Mouse (Mus musculus): ENCODE measurements around the gene Pm20d1. TPM values are rescaled to one million over a fixed set of nuclear protein-coding genes. Genes with fewer than 3 reads are reported as not detected.
"Not testable (repeated sequence)": the region's sequence is repeated elsewhere in the genome, so short reads cannot be mapped to it uniquely, and the experiment has no call there.

Pm20d1 gene
- polyA plus RNA-seq, 1 experiment from 2014 or later, result 0.82 TPM

- H3K4me3 ChIP-seq, result no peak overlapping the region
- H3K4me1 ChIP-seq, result peaks cover 6% of the 10 kb centered on the region
- no peaks in the 10 kb centered on the region; the same call in none of the 2 replicates for H3K27me3 ChIP-seq
- H3K9ac ChIP-seq (replicated peaks), result no peak overlapping the region
- 63% methylated on average over 1 of the region's 1 CpGs for WGBS
- H3K36me3 ChIP-seq, result no peaks in the 10 kb centered on the region
- no peaks in the 10 kb centered on the region for H3K9me3 ChIP-seq
- no peak overlapping the region for H3K27ac ChIP-seq (replicated peaks)
- no peak overlapping the region for H3K4me2 ChIP-seq (replicated peaks)
- ATAC-seq (ENCODE audit: low FRiP score, low read depth), result no peak
Observed at GRCm38 (mm10) chr1:131800001-131800400, 2.8 kb downstream of the Pm20d1 start.

GRCm38 (mm10) chr1:131801071-131801470 lies 3.9 kb downstream of the Pm20d1 start:
- Histone ChIP-seq H3K27ac (replicated peaks) (no peak overlapping the region), H3K4me3 (no peak overlapping the region), H3K4me2 (replicated peaks) (no peak overlapping the region), H3K9ac (replicated peaks) (no peak overlapping the region), H3K4me1 (peaks cover 6% of the 10 kb centered on the region), H3K9me3 (no peaks in the 10 kb centered on the region), H3K27me3 (no peaks in the 10 kb centered on the region; the same call in none of the 2 replicates), H3K36me3 (no peaks in the 10 kb centered on the region)
- 91% methylated on average over 8 of the region's 8 CpGs for WGBS
- ATAC-seq (ENCODE audit: low FRiP score, low read depth), result no peak

GRCm38 (mm10) chr1:131802652-131803051 lies 5.5 kb downstream of the Pm20d1 start:
- Histone ChIP-seq H3K4me2 (replicated peaks) (no peak overlapping the region), H3K4me1 (0 out of 2 replicates have a peak, but pooled peaks cover under 1% of the 10 kb centered on the region), H3K27me3 (no peaks in the 10 kb centered on the region; the same call in 1 of the 2 replicates), H3K36me3 (no peaks in the 10 kb centered on the region), H3K9me3 (no peaks in the 10 kb centered on the region), H3K27ac (replicated peaks) (no peak overlapping the region), H3K9ac (replicated peaks) (no peak overlapping the region), H3K4me3 (no peak overlapping the region)
- 90% methylated on average over 5 of the region's 5 CpGs for WGBS
- ATAC-seq (ENCODE audit: low FRiP score, low read depth), result no peak

- Histone ChIP-seq H3K4me2 (replicated peaks) (no peak overlapping the region), H3K36me3 (no peaks in the 10 kb centered on the region), H3K27me3 (no peaks in the 10 kb centered on the region), H3K9me3 (no peaks in the 10 kb centered on the region), H3K27ac (replicated peaks) (no peak overlapping the region), H3K9ac (replicated peaks) (no peak overlapping the region), H3K4me1 (no peaks in the 10 kb centered on the region), H3K4me3 (no peak overlapping the region)
- no peak for ATAC-seq (ENCODE audit: low FRiP score, low read depth)
- WGBS, result 94% methylated on average over 3 of the region's 3 CpGs
Observed at GRCm38 (mm10) chr1:131804166-131804565, 7.0 kb downstream of the Pm20d1 start.

GRCm38 (mm10) chr1:131808986-131809385 lies 11.8 kb downstream of the Pm20d1 start:
- H3K27me3 ChIP-seq, result no peaks in the 10 kb centered on the region
- no peaks in the 10 kb centered on the region for H3K4me1 ChIP-seq
- no peak overlapping the region for H3K27ac ChIP-seq (replicated peaks)
- WGBS, result 88% methylated on average over 1 of the region's 1 CpGs
- no peaks in the 10 kb centered on the region for H3K36me3 ChIP-seq
- H3K4me2 ChIP-seq (replicated peaks), result no peak overlapping the region
- ATAC-seq (ENCODE audit: low FRiP score, low read depth), result no peak
- no peaks in the 10 kb centered on the region for H3K9me3 ChIP-seq
- H3K9ac ChIP-seq (replicated peaks), result no peak overlapping the region
- no peak overlapping the region for H3K4me3 ChIP-seq

- no peak overlapping the region for H3K9ac ChIP-seq (replicated peaks)
- no peak overlapping the region for H3K4me2 ChIP-seq (replicated peaks)
- H3K9me3 ChIP-seq, result no peaks in the 10 kb centered on the region
- H3K4me1 ChIP-seq, result no peaks in the 10 kb centered on the region
- no peaks in the 10 kb centered on the region for H3K36me3 ChIP-seq
- no peak for ATAC-seq (ENCODE audit: low FRiP score, low read depth)
- H3K4me3 ChIP-seq, result no peak overlapping the region
- WGBS, result 69% methylated on average over 2 of the region's 2 CpGs
- no peak overlapping the region for H3K27ac ChIP-seq (replicated peaks)
- no peaks in the 10 kb centered on the region for H3K27me3 ChIP-seq
Observed at GRCm38 (mm10) chr1:131809651-131810050, 12.5 kb downstream of the Pm20d1 start.

- Histone ChIP-seq H3K27ac (replicated peaks) (no peak overlapping the region), H3K9me3 (no peaks in the 10 kb centered on the region), H3K4me1 (no peaks in the 10 kb centered on the region), H3K36me3 (no peaks in the 10 kb centered on the region), H3K9ac (replicated peaks) (no peak overlapping the region), H3K4me2 (replicated peaks) (no peak overlapping the region), H3K27me3 (no peaks in the 10 kb centered on the region), H3K4me3 (no peak overlapping the region)
- no peak for ATAC-seq (ENCODE audit: low FRiP score, low read depth)
- 90% methylated on average over 1 of the region's 1 CpGs for WGBS
Observed at GRCm38 (mm10) chr1:131811393-131811792, 14.2 kb downstream of the Pm20d1 start.

GRCm38 (mm10) chr1:131812006-131812405 lies 14.8 kb downstream of the Pm20d1 start:
- no peak overlapping the region for H3K4me3 ChIP-seq
- H3K27me3 ChIP-seq, result no peaks in the 10 kb centered on the region
- ATAC-seq (ENCODE audit: low FRiP score, low read depth), result no peak
- no peak overlapping the region for H3K4me2 ChIP-seq (replicated peaks)
- no peaks in the 10 kb centered on the region for H3K36me3 ChIP-seq
- no peaks in the 10 kb centered on the region for H3K9me3 ChIP-seq
- no peak overlapping the region for H3K27ac ChIP-seq (replicated peaks)
- WGBS, result 88% methylated on average over 9 of the region's 9 CpGs
- no peaks in the 10 kb centered on the region for H3K4me1 ChIP-seq
- no peak overlapping the region for H3K9ac ChIP-seq (replicated peaks)

- Histone ChIP-seq H3K27me3 (no peaks in the 10 kb centered on the region), H3K4me1 (no peaks in the 10 kb centered on the region), H3K9me3 (no peaks in the 10 kb centered on the region), H3K9ac (replicated peaks) (no peak overlapping the region), H3K27ac (replicated peaks) (no peak overlapping the region), H3K36me3 (no peaks in the 10 kb centered on the region), H3K4me3 (no peak overlapping the region), H3K4me2 (replicated peaks) (no peak overlapping the region)
- ATAC-seq (ENCODE audit: low FRiP score, low read depth), result no peak
- WGBS, result 83% methylated on average over 9 of the region's 9 CpGs
Observed at GRCm38 (mm10) chr1:131812631-131813295, 15.6 kb downstream of the Pm20d1 start.

DNA sequence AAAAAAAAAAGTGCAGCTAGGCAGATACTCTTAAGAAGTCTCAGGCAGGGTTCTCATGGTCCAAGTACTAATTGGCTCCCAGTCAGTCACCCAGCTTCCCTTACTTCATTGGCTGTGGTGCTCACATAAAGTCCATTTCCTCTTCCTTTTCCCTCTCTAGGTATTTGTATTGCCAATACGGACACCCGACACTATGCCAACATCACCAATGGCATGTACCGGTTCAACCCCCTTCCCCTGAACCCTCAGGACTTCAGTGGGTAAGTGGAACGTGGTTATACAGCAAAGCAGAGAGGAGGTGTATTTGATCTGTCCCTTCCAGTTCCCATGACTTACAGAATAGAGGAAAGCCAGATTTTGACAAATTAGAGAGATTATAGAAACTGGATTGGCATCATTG lies 16.6 kb downstream of the Pm20d1 start:
- ATAC-seq (ENCODE audit: low FRiP score, low read depth), result no peak
- H3K9ac ChIP-seq (replicated peaks), result no peak overlapping the region
- H3K27me3 ChIP-seq, result no peaks in the 10 kb centered on the region
- no peaks in the 10 kb centered on the region for H3K4me1 ChIP-seq
- H3K27ac ChIP-seq (replicated peaks), result no peak overlapping the region
- 91% methylated on average over 4 of the region's 4 CpGs for WGBS
- H3K9me3 ChIP-seq, result no peaks in the 10 kb centered on the region
- H3K36me3 ChIP-seq, result no peaks in the 10 kb centered on the region
- H3K4me3 ChIP-seq, result no peak overlapping the region
- no peak overlapping the region for H3K4me2 ChIP-seq (replicated peaks)

DNA sequence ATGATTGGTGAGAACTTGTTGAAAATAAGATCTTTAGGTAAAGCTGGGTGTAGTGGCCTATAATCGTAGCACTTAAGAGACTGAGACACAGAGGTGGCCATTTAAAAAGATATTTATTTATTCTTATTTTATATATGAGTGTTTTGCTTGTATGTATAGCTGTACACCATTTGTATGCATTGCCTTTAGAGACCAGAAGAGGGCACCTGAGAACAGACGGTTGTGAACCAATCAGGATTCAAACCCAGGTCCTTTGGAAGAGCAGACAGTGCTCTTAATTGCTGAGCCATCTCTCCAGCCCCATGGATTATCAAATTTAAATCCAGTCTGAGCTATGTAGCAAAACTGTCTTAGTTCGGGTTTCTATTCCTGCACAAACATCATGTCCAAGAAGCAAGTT lies 17.0 kb downstream of the Pm20d1 start:
- 84% methylated on average over 3 of the region's 3 CpGs for WGBS
- Histone ChIP-seq H3K9ac (replicated peaks) (no peak overlapping the region), H3K36me3 (no peaks in the 10 kb centered on the region), H3K4me3 (no peak overlapping the region), H3K27me3 (no peaks in the 10 kb centered on the region), H3K27ac (replicated peaks) (no peak overlapping the region), H3K4me2 (replicated peaks) (no peak overlapping the region), H3K9me3 (no peaks in the 10 kb centered on the region), H3K4me1 (no peaks in the 10 kb centered on the region)
- no peak for ATAC-seq (ENCODE audit: low FRiP score, low read depth)

DNA sequence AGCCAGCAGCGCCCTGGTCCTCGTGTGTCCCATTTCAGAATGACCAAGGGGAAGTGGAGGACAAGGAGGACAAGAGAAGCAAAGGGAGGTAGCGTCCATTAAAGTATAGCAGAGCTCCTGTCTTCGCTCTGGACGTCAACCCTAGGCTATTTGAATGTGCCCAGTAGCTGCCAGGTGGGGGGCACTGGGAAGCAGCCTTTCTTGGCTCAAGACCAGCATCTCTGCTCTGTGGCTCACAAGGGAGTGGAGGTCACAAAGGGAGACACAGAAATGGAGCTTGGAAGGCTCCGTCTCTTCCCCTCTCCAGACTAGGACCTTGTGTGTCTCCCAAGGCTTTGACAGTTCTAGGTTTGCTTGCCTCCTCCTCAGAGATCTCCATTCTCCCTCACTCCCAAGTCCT lies 19.7 kb downstream of the Pm20d1 start:
- WGBS, result 92% methylated on average over 6 of the region's 6 CpGs
- Histone ChIP-seq H3K36me3 (no peaks in the 10 kb centered on the region), H3K27me3 (no peaks in the 10 kb centered on the region), H3K4me3 (no peak overlapping the region), H3K9ac (replicated peaks) (no peak overlapping the region), H3K27ac (replicated peaks) (no peak overlapping the region), H3K4me1 (no peaks in the 10 kb centered on the region), H3K9me3 (no peaks in the 10 kb centered on the region), H3K4me2 (replicated peaks) (no peak overlapping the region)
- ATAC-seq (ENCODE audit: low FRiP score, low read depth), result no peak

DNA sequence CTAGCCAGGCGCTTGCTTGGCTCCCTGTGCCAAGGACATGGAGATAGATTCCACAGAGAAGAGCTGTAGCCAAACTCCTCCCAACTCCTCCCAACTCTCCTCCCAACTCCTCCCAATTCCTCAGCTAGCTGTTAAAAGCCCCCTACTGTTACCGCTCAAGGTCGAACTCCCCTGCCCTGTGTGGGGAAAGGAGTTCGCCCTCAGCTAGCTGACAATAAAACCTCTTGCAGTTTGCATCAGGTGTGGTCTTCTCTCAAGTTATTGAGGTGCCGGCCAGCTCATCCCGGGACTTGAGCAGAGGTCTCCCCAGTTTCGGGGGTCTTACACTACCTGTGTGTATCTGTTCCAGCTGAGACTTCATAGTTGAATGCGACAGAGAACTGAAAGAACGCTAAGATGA lies 23.2 kb downstream of the Pm20d1 start:
- not testable (repeated sequence) for H3K9me3 ChIP-seq; H3K27ac ChIP-seq (replicated peaks); H3K4me1 ChIP-seq; H3K9ac ChIP-seq (replicated peaks); H3K4me2 ChIP-seq (replicated peaks); H3K27me3 ChIP-seq; H3K4me3 ChIP-seq; ATAC-seq (ENCODE audit: low FRiP score, low read depth); H3K36me3 ChIP-seq
- 75% methylated on average over 9 of the region's 9 CpGs for WGBS
